Mouse (Mus musculus) thymus, postnatal 4 days (tissue): Measurements from ENCODE around the gene Smurf1.

Experiments used
- DNase-seq: peaks from one replicate; pipeline ENCODE4 v3.0.0; 2021

Gene Smurf1

GRCm38 (mm10) chr5:144913361-144913760 lies 52.3 kb downstream of the Smurf1 start:
- no peak for DNase-seq

- no peak for DNase-seq
Observed at GRCm38 (mm10) chr5:144912519-144913310, 52.9 kb downstream of the Smurf1 start.

GRCm38 (mm10) chr5:144909521-144909920 lies 56.1 kb downstream of the Smurf1 start:
- no peak for DNase-seq

GRCm38 (mm10) chr5:144907591-144907990 lies 58.1 kb downstream of the Smurf1 start:
- DNase-seq, result no peak

GRCm38 (mm10) chr5:144904356-144905134 lies 61.1 kb downstream of the Smurf1 start:
- DNase-seq, result no peak

GRCm38 (mm10) chr5:144901791-144902190 lies 63.9 kb downstream of the Smurf1 start:
- no peak for DNase-seq

- no peak for DNase-seq
Observed at GRCm38 (mm10) chr5:144901035-144901434, 64.6 kb downstream of the Smurf1 start.

- no peak for DNase-seq
Observed at GRCm38 (mm10) chr5:144898448-144899052, 67.1 kb downstream of the Smurf1 start.

- no peak for DNase-seq
Observed at GRCm38 (mm10) chr5:144897881-144898280, 67.8 kb downstream of the Smurf1 start.

- DNase-seq, result no peak
Observed at GRCm38 (mm10) chr5:144891276-144891675, 74.4 kb downstream of the Smurf1 start.

- no peak for DNase-seq
Observed at GRCm38 (mm10) chr5:144885968-144886650, 79.5 kb downstream of the Smurf1 start.

- no peak for DNase-seq
Observed at GRCm38 (mm10) chr5:144884629-144885217, 80.9 kb downstream of the Smurf1 start.

GRCm38 (mm10) chr5:144881670-144882399 lies 83.8 kb downstream of the Smurf1 start:
- no peak for DNase-seq

GRCm38 (mm10) chr5:144877021-144877420 lies 88.6 kb downstream of the Smurf1 start:
- DNase-seq, result no peak

GRCm38 (mm10) chr5:144875892-144876291 lies 89.8 kb downstream of the Smurf1 start:
- DNase-seq, result peak; percentile 84

- no peak for DNase-seq
Observed at GRCm38 (mm10) chr5:144875227-144875626, 90.4 kb downstream of the Smurf1 start.

GRCm38 (mm10) chr5:144872867-144873266 lies 92.8 kb downstream of the Smurf1 start:
- DNase-seq, result no peak

GRCm38 (mm10) chr5:144872326-144872725 lies 93.3 kb downstream of the Smurf1 start:
- DNase-seq, result no peak

- DNase-seq, result peak; percentile 47
Observed at GRCm38 (mm10) chr5:144871775-144872174, 93.9 kb downstream of the Smurf1 start.

GRCm38 (mm10) chr5:144870782-144871181 lies 94.9 kb downstream of the Smurf1 start:
- DNase-seq, result no peak

- no peak for DNase-seq
Observed at GRCm38 (mm10) chr5:144869466-144869865, 96.2 kb downstream of the Smurf1 start.

GRCm38 (mm10) chr5:144866923-144867322 lies 98.7 kb downstream of the Smurf1 start:
- no peak for DNase-seq
